Mouse (Mus musculus) retina, embryonic 14.5 days (tissue): Measurements from ENCODE around the gene Mepce.
A peak's percentile ranks its signal among the peaks of the same experiment; 100 is the strongest.
"Not testable (repeated sequence)": the region's sequence is repeated elsewhere in the genome, so short reads cannot be mapped to it uniquely, and the experiment has no call there.

Source experiments
- DNase-seq: peaks from one replicate; pipeline ENCODE4 v3.0.0-alpha.2; 2015; ENCODE audit warnings: low spot score

Mepce gene

GRCm38 (mm10) chr5:137758921-137759534 is 28.4 kb downstream of the Mepce start:
- DNase-seq, result no peak

GRCm38 (mm10) chr5:137757887-137758286 is 29.6 kb downstream of the Mepce start:
- no peak for DNase-seq

- DNase-seq, result peak; percentile 95
Measured at GRCm38 (mm10) chr5:137756882-137757661, 30.4 kb downstream of the Mepce start.

GRCm38 (mm10) chr5:137756106-137756505 is 31.3 kb downstream of the Mepce start:
- no peak for DNase-seq

GRCm38 (mm10) chr5:137755425-137755824 is 32.0 kb downstream of the Mepce start:
- no peak for DNase-seq

GRCm38 (mm10) chr5:137753111-137753832 is 34.2 kb downstream of the Mepce start:
- no peak for DNase-seq

GRCm38 (mm10) chr5:137751988-137752387 is 35.5 kb downstream of the Mepce start:
- DNase-seq, result no peak

- DNase-seq, result no peak
Measured at GRCm38 (mm10) chr5:137751221-137751887, 36.1 kb downstream of the Mepce start.

- not testable (repeated sequence) for DNase-seq
Measured at GRCm38 (mm10) chr5:137750212-137750611, 37.2 kb downstream of the Mepce start.

- DNase-seq, result no peak
Measured at GRCm38 (mm10) chr5:137749196-137749836, 38.1 kb downstream of the Mepce start.

- no peak for DNase-seq
Measured at GRCm38 (mm10) chr5:137748130-137748770, 39.2 kb downstream of the Mepce start.

- no peak for DNase-seq
Measured at GRCm38 (mm10) chr5:137747326-137747961, 40.0 kb downstream of the Mepce start.

GRCm38 (mm10) chr5:137746851-137747325 is 40.6 kb downstream of the Mepce start:
- no peak for DNase-seq

GRCm38 (mm10) chr5:137746282-137746850 is 41.1 kb downstream of the Mepce start:
- DNase-seq, result peak; percentile 70

GRCm38 (mm10) chr5:137745214-137746171 is 42.0 kb downstream of the Mepce start, which contains the start of gene Tsc22d4:
Gene Tsc22d4, plus strand, starts transcription at chr5:137745730.
- peak; percentile 84 for DNase-seq

- no peak for DNase-seq
Measured at GRCm38 (mm10) chr5:137744197-137744596, 43.3 kb downstream of the Mepce start.

GRCm38 (mm10) chr5:137742836-137743235 is 44.6 kb downstream of the Mepce start:
- no peak for DNase-seq

GRCm38 (mm10) chr5:137742048-137742447 is 45.4 kb downstream of the Mepce start:
- no peak for DNase-seq
